Mouse (Mus musculus): ENCODE data around the gene Sel1l3. TPM values are rescaled to one million over a fixed set of nuclear protein-coding genes. Genes with fewer than 3 reads are reported as not detected.

Gene Sel1l3
- total RNA-seq, 4 experiments from 2014 or later = 55.6 to 65.4 (median 56.4) TPM

GRCm38 (mm10) chr5:53175195-53175594, 38.5 kb downstream of the Sel1l3 start:
- DNase-seq (ENCODE audit: low spot score in 2 of 2) = no peak

DNA sequence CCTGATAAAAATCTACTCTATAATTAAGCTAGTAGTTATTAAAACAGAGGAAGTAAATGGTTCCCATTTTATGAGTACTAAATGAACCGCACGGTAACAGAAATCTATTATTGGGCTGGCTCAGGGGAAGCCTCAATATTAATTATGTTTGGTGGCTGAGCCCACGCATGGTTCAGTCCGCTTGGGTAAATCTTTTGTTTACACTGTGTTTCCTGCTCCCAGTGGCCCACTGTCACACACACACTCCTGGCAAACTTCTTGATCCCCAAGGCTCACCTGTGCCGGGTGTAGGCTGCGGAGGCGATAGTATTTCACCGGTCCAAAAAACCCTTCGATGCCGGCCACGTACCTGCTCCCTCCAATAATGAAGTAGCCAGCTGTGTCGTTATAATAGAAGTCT, 39.3 kb downstream of the Sel1l3 start:
- DNase-seq (ENCODE audit: low spot score in 2 of 2) = no peak

DNA sequence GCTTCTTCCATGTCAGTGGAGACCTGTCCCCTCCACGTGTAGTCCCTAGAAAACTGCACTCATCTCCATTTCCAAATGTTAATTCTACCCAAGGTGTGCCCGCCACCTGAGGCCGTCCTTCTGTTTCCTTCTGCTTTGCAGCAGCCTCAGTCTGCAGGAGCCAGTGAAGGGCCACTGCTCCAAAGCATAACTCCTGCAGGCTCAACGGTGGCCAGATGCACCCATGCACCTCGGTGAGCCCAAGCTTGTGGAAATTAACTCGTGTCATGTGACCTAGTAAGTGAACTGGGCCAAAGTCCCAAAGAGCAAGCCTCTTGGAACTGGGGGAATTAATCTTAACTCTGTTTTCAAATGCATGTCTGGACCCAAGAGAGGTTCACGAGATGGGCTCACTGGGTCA, 40.8 kb downstream of the Sel1l3 start:
- DNase-seq (ENCODE audit: low spot score in 2 of 2) = no peak

DNA sequence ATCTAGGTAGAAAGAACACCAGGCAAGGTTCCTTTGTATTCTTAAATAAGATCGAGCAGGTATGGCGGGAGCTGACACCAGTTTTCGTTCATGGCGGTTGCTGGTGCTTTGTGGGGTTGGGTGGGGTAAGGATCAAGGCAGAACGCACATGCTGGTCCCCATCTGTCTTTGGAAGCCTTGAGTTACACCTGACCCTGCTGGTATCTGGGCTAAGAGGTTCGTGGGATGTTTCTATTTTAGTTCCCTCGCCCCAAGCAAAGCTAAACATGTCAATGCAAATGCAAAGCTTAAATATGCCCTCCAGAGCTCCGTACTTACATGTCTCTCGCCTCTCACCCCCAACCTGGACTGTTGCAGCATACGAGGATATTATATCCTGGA, 41.5 kb downstream of the Sel1l3 start:
- DNase-seq (ENCODE audit: low spot score in 2 of 2) = no peak

DNA sequence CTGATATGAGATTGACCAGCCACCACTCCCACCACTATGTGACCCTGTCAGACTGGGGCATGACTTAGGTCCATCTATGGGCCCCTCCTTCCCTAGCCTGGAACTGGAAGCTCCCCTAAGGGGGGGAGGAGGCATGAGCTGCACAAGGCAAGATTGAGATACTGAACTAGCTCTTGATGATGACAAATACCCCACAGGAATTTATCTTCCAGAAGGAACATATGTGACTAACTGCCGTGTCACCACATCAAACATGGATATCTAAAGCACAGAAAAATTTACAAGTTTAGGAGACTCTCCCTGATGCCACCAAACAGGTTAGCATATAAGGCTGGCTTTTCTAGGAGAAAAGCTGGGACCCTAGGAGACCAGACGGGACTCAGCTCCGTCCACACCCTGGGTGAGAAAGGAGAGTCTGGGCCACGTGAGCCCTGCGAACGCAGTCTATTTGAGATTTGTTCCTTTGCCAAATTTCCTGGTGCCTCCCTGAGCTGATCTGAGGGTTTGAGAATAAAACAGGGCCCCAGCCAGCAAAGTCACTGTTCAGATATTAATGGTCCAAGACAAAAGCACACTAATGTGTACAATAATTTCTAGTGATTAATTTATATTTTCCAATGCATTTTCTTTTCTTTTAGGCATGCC, 42.0 kb downstream of the Sel1l3 start:
- no peak for DNase-seq (ENCODE audit: low spot score in 2 of 2)

DNA sequence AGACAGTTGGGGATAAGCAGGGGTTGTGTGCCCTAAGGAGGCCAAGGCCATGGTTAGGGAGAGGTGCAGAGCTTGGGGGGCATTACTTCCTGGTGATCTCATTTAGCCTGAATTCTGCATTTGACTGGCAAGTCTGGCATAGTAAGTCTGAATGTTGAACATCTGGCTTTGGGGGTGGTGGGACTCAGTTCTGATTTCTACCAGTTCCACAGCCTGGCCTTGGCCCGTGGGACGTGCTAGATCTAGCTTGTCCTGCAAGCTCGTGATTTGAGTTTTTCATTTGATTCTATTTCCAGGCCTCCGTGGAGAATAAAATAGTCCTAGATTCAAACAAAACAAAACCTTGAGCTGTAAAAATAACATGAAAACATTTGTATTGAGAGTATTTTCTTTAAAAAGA, 46.2 kb downstream of the Sel1l3 start:
- peak in 1 of 2 experiments; percentile 78 for DNase-seq (ENCODE audit: low spot score in 2 of 2)

GRCm38 (mm10) chr5:53165672-53166071, 48.1 kb downstream of the Sel1l3 start:
- no peak for DNase-seq (ENCODE audit: low spot score in 2 of 2)

- DNase-seq (ENCODE audit: low spot score in 2 of 2) = peak; percentile 40 to 81
Observed at GRCm38 (mm10) chr5:53162436-53162835, 51.3 kb downstream of the Sel1l3 start.

DNA sequence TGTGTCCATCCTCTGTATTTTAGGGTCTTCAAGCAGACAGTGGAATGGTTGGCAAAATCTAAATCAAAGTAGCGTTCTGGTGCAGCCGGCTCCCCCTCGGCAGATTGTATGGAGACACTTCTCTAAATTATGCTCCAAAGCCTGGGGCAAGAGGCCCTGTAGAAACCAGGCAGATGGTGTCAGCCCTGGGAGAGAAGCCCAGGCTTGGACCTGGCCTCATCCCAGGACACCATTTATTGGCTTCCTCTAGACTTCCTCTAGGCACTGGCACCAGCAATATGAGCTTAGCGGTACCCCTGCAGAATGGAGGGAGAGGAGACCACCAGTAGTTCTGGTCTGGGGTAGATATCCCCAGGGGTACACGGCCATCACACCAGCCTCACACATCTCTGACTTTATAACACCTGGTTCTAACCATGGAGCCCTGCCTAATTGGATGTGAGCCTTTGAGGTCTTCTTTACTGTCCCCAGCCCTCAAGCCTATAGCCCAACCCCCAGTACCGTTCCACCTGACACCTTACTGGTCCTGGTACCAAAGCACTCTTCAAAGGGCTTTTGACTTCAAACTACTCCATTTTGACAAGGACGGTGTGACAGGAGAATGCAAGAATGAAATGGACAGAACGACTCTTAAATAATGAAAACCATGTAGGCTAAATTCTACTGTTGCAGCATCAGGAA, 52.1 kb downstream of the Sel1l3 start:
- no peak for DNase-seq (ENCODE audit: low spot score in 2 of 2)

GRCm38 (mm10) chr5:53160207-53160606, 53.5 kb downstream of the Sel1l3 start:
- DNase-seq (ENCODE audit: low spot score in 2 of 2) = no peak

- no peak for DNase-seq (ENCODE audit: low spot score in 2 of 2)
Observed at GRCm38 (mm10) chr5:53159631-53160030, 54.1 kb downstream of the Sel1l3 start.

DNA sequence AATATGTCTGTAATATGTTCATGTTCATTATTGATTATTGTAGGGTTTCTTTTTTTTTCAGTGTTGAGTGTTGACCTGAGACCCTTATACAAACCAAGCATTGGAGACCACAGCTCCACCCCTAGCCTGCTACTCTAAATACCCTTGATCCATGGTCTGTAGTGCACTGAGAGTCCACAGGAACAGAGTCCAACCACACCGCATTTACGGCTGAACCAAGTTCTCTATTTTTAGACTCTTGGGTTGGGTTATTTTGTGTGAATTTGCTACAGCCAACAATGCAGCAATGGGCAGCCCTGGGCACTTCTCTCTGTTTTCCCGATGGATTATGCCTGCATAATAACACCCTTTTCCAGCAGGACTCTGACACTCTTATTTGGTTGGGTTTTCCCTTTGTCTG, 54.6 kb downstream of the Sel1l3 start:
- DNase-seq (ENCODE audit: low spot score in 2 of 2) = no peak

GRCm38 (mm10) chr5:53155985-53156679, 57.6 kb downstream of the Sel1l3 start:
- peak in 1 of 2 experiments; percentile 68 for DNase-seq (ENCODE audit: low spot score in 2 of 2)

DNA sequence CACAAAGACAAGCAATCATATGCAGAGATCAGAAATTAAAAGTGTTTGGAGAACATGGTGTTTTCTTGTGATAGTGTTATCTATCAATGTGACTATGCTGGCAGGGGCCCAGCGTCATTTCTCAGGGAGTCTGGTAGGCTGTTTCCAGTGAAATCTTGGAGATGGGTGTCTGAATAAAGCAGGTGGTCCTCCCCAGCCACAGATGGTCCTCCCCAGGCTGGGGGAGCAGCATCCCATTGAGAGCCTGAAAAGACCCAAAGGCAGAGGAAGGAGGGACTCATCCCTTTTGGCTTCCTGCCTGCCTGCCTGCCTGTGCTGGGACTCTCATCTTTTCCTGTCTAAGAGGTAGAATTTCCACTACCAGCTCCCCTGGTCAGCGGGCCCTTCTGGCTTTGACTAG, 59.2 kb downstream of the Sel1l3 start:
- DNase-seq (ENCODE audit: low spot score in 2 of 2) = peak in 1 of 2 experiments; percentile 66

- no peak for DNase-seq (ENCODE audit: low spot score in 2 of 2)
Observed at GRCm38 (mm10) chr5:53154078-53154477, 59.6 kb downstream of the Sel1l3 start.

- DNase-seq (ENCODE audit: low spot score in 2 of 2) = no peak
Observed at GRCm38 (mm10) chr5:53153144-53153543, 60.6 kb downstream of the Sel1l3 start.

DNA sequence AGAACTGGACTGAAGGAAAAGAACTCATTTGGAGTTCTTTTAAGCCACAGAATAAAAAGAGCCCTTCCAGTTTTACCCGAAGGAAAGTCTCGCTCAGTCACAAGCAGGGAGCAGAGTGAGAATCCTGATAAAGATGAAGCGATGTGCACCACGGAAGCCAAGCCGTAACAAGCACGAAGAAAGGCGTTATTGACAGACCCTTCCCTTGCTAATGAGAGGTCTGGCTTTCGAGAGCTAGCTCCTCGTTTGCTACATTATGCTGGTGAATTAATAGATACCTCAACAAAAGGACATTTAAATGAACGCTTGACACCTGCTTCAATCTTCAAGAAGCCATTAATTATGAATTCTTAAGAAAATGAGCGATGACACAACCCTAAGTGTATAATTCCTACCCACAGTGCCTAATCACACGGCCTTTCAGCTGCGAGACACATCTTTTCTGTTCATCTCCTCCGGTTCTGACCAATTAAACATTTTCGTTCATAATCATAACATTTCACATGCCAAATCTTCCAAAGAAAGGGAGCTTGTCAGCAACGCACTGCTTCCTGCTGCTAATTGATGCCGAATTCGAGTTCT, 62.3 kb downstream of the Sel1l3 start:
- no peak for DNase-seq (ENCODE audit: low spot score in 2 of 2)

DNA sequence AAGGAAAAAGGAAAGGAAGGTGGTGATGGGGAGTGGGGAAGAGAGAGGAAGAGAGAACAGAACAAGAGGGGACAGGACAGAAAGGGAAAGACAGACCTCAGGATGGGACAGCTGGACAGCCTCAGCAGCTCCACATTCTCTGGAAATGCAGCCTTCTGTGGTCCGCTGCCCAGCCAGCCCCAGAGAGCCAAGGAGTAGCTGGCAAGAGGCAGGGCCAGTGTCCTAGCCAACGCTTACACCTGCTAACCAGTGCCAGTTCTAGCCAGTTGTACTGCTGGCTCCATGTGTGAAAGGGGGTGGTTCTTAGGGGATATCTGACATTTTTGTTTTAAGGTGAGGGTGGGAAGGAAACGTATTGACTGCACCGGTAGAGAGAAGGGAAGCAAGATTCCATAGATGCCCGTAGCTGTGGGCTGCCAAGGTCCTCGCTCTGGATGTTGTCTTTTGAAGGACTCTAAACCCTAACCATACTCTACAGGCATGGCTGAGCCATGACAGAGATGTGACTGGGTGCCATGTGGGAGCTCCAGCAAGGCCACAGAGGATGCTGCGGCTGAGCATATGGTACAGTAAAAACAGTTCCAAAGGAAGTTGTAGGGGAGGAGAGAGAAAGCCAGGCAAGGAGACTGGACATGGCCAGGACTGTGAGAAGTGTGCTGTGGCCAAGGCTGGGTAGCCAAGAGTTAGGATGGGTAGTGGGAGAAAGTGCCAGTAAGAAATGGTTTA, 64.6 kb downstream of the Sel1l3 start:
- DNase-seq (ENCODE audit: low spot score in 2 of 2) = no peak

DNA sequence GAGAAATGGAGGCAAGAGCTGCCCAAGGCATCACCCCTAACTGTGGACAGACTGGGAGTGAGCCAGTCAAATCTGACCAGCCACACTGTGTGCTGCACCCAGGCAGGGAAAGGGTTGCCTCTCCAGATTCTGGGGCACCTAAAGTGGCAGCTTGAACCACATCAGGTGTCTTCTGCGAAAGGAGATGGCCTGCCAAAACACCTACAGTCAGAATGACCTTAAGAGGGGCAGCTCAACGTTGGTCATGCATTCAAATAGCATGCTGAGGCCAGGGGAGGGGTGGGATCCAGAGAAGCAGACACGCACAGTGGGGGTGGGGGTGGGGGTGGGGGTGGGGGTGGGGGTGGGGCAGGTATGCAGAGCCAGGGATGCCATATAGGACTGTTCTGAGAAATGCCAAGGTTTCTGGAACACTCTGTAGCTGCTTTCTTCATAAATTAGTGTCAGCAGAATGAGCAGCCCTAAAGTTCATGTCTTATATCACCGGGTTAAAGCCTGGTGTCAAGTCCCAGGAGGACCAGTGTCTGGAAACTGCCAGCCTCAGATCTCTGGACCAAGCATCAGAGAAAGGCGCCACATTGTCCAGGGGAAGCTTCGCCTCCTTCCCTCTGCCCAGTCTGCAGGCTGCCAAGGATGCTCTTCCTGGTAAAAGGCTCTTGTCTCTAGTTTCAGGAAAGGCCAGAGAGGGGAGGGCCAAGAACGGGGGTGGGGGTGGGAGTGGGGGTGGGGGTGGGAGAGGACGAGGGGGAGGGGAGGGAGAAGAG, 65.4 kb downstream of the Sel1l3 start:
- no peak for DNase-seq (ENCODE audit: low spot score in 2 of 2)

DNA sequence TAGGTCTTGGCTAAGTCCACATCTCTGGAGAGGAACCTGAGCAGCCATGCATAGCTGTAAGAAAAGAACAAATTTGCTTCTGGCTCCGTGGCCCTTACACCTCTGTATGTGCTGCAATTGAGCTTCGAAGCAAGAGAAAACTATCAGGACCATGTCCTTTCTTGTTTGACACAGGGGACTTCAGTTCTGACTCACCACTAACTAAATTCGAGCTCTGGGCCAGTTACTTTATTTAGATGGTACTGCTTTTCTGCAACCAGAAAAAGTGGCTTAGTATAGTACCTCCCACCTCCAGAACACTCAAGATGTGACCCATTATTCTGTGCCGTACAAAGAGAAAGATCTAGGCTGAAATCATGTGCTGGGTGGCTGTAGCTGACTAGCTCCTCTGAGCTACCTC, 66.3 kb downstream of the Sel1l3 start:
- no peak for DNase-seq (ENCODE audit: low spot score in 2 of 2)

- DNase-seq (ENCODE audit: low spot score in 2 of 2) = no peak
Observed at GRCm38 (mm10) chr5:53146684-53147061, 67.1 kb downstream of the Sel1l3 start.

All from left cerebral cortex, adult 8-10 months (tissue).